Mouse (Mus musculus) neural tube, embryonic 12.5 days (tissue): ENCODE measurements at regions not wholly inside any gene's neighbourhood (a gene's known extent, or its start where the extent isn't known, plus 50 kb on each side); places are given as distances from the start of the nearest gene placed in this dataset.
"Not testable (repeated sequence)": the region's sequence is repeated elsewhere in the genome, so short reads cannot be mapped to it uniquely, and the experiment has no call there.

Experiments used
- ATAC-seq: fragments of 200-750 bp; cut with Nextera tagmentation; 2 replicates; pipeline ENCODE4 v1.8.0; 2017; ENCODE audit warnings: low read depth, mild to moderate bottlenecking, moderate TSS enrichment, moderate library complexity; ENCODE audit not compliant: low FRiP score
- H3K27ac ChIP-seq: fragments of 300-500 bp; sonication (generic); 2 replicates; pipeline ENCODE4 v1.5.1; 2016
- H3K27me3 ChIP-seq: fragments of 300-500 bp; sonication (generic); replicated peaks from 2 replicates; pipeline ENCODE4 v1.6.1; 2016; ENCODE audit warnings: mild to moderate bottlenecking
- H3K36me3 ChIP-seq: fragments of 300-500 bp; sonication (generic); 2 replicates; pipeline ENCODE4 v1.6.1; 2016; ENCODE audit warnings: mild to moderate bottlenecking
- H3K4me1 ChIP-seq: fragments of 300-500 bp; sonication (generic); 2 replicates; pipeline ENCODE4 v1.6.1; 2016
- H3K4me2 ChIP-seq: fragments of 300-500 bp; sonication (generic); replicated peaks from 2 replicates; pipeline ENCODE4 v1.6.1; 2016; ENCODE audit warnings: mild to moderate bottlenecking
- H3K4me3 ChIP-seq: fragments of 300-500 bp; sonication (generic); 2 replicates; pipeline ENCODE4 v1.5.1; 2016
- H3K9ac ChIP-seq: fragments of 300-500 bp; sonication (generic); 2 replicates; pipeline ENCODE4 v1.6.1; 2016; ENCODE audit warnings: mild to moderate bottlenecking
- H3K9me3 ChIP-seq: fragments of 300-500 bp; sonication (generic); 2 replicates; pipeline ENCODE4 v1.6.1; 2016; ENCODE audit warnings: mild to moderate bottlenecking
- WGBS: fragments of 180-500 bp; shearing (Covaris S2); methylation state at CpG from one replicate; pipeline ENCODE4 v1.1.7; 2016; 5-methylcytosine and 5-hydroxymethylcytosine counted together

GRCm38 (mm10) chr14:83861736-83862135 is 581.6 kb upstream of the Pcdh17 start:
- H3K4me1 ChIP-seq: no peaks in the 10 kb centered on the region
- no peak overlapping the region for H3K4me3 ChIP-seq
- no peaks in the 10 kb centered on the region for H3K9me3 ChIP-seq
- no peak overlapping the region for H3K27ac ChIP-seq
- no peak overlapping the region for H3K4me2 ChIP-seq
- no peaks in the 10 kb centered on the region for H3K36me3 ChIP-seq
- ATAC-seq: no peak
- no peaks in the 10 kb centered on the region for H3K27me3 ChIP-seq
- 84% methylated on average over 1 of the region's 1 CpGs for WGBS
- no peak overlapping the region for H3K9ac ChIP-seq

- H3K4me1 ChIP-seq: no peaks in the 10 kb centered on the region
- no peak overlapping the region for H3K4me2 ChIP-seq
- H3K36me3 ChIP-seq: no peaks in the 10 kb centered on the region
- H3K4me3 ChIP-seq: no peak overlapping the region
- no peaks in the 10 kb centered on the region for H3K9me3 ChIP-seq
- no peaks in the 10 kb centered on the region for H3K27me3 ChIP-seq
- H3K27ac ChIP-seq: no peak overlapping the region
- 87% methylated on average over 2 of the region's 2 CpGs for WGBS
- ATAC-seq: no peak
- H3K9ac ChIP-seq: no peak overlapping the region
Measured at GRCm38 (mm10) chr14:83862653-83863052, 580.7 kb upstream of the Pcdh17 start.

DNA sequence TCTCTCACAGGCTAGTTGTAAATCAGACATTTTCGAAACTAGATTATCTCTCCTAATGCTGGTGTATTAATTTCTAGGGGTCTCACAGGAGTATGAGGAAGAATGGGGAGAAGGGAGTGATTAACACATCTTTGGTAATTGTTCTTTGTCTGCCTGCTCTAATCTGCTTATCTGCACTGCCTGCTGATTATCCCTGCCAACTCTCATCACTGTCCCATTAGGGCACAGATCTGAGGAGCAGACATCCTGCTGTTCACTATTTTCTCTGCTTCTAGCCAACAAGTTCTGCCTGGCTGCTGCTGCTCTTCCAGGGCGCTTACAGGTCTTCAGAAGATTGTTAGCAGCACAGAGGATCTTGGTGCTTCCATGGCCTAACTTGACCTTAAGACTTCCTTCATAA is 557.0 kb upstream of the Pcdh17 start:
- 75% methylated on average over 2 of the region's 2 CpGs for WGBS
- Histone ChIP-seq H3K4me3 (no peak overlapping the region), H3K4me2 (no peak overlapping the region), H3K27me3 (no peaks in the 10 kb centered on the region), H3K9me3 (no peaks in the 10 kb centered on the region), H3K36me3 (no peaks in the 10 kb centered on the region), H3K27ac (no peak overlapping the region), H3K4me1 (no peaks in the 10 kb centered on the region), H3K9ac (no peak overlapping the region)
- ATAC-seq: no peak

GRCm38 (mm10) chr14:83900711-83901110 is 542.7 kb upstream of the Pcdh17 start:
- H3K4me2 ChIP-seq, H3K4me3 ChIP-seq, H3K9ac ChIP-seq, H3K27me3 ChIP-seq, H3K27ac ChIP-seq, H3K36me3 ChIP-seq, ATAC-seq, H3K9me3 ChIP-seq, H3K4me1 ChIP-seq: not testable (repeated sequence)
- 76% methylated on average over 1 of the region's 1 CpGs for WGBS

GRCm38 (mm10) chr14:83943101-83943500 is 500.3 kb upstream of the Pcdh17 start:
- WGBS: 81% methylated on average over 3 of the region's 3 CpGs
- Histone ChIP-seq H3K27me3 (no peaks in the 10 kb centered on the region), H3K36me3 (no peaks in the 10 kb centered on the region), H3K9me3 (no peaks in the 10 kb centered on the region), H3K9ac (no peak overlapping the region), H3K4me3 (no peak overlapping the region), H3K27ac (no peak overlapping the region), H3K4me1 (no peaks in the 10 kb centered on the region), H3K4me2 (no peak overlapping the region)
- ATAC-seq: no peak

GRCm38 (mm10) chr14:83944176-83944575 is 499.2 kb upstream of the Pcdh17 start:
- WGBS: 72% methylated on average over 3 of the region's 3 CpGs
- Histone ChIP-seq H3K27ac (no peak overlapping the region), H3K9me3 (no peaks in the 10 kb centered on the region), H3K4me1 (no peaks in the 10 kb centered on the region), H3K4me3 (no peak overlapping the region), H3K9ac (no peak overlapping the region), H3K4me2 (no peak overlapping the region), H3K27me3 (no peaks in the 10 kb centered on the region), H3K36me3 (no peaks in the 10 kb centered on the region)
- ATAC-seq: no peak

- H3K4me2 ChIP-seq: no peak overlapping the region
- ATAC-seq: no peak
- WGBS: 73% methylated on average over 2 of the region's 2 CpGs
Measured at GRCm38 (mm10) chr14:83949696-83950095, 493.7 kb upstream of the Pcdh17 start.

DNA sequence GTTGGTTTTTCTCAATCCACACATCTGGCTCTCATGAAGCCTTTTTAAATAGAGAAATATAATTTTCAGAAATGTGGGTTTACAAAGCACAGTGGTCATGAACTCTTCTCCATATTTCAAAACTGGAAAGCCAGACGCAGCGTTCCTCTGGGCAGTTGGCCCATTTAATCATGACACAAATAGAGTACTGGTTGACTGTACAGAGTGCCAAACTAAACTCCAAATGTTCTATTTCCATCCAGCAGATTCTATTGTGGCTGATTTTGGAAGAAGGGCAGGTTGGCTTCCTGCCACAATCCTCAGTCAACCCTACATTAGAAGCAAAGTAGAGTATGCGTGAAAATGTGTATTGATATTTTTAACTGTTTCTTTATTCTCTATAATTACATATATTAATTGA is 484.3 kb upstream of the Pcdh17 start:
- no peaks in the 10 kb centered on the region for H3K27me3 ChIP-seq
- no peak for ATAC-seq
- no peak overlapping the region for H3K9ac ChIP-seq
- H3K4me1 ChIP-seq: no peaks in the 10 kb centered on the region
- H3K36me3 ChIP-seq: no peaks in the 10 kb centered on the region
- no peak overlapping the region for H3K4me3 ChIP-seq
- no peaks in the 10 kb centered on the region for H3K9me3 ChIP-seq
- H3K27ac ChIP-seq: no peak overlapping the region
- no peak overlapping the region for H3K4me2 ChIP-seq
- WGBS: 89% methylated on average over 3 of the region's 3 CpGs

More at GRCm38 (mm10) chr14:83949696-83950095, 493.7 kb upstream of the Pcdh17 start:
- Histone ChIP-seq H3K27me3 (no peaks in the 10 kb centered on the region), H3K9me3 (no peaks in the 10 kb centered on the region), H3K4me1 (no peaks in the 10 kb centered on the region), H3K27ac (no peak overlapping the region), H3K36me3 (no peaks in the 10 kb centered on the region), H3K9ac (no peak overlapping the region), H3K4me3 (no peak overlapping the region)

DNA sequence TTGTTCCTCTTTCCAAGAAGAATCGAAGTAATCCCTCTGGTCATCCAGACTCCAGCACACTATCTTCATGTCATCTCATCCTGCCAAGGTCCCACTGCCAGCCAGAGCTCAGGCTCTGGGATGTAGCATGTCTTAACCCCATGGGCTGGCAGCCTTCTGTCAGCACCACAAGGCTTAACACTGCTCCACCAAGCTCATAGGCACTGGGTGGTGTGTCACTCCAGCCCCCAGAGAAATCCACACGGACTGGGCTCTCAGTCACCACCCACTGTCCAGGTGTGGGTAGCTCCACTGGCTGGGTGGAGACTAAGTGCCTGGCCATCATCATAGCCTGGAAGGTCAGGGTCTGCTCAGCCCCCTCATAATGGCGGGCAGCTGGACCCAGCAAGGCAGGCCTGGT is 459.8 kb upstream of the Pcdh17 start:
- Histone ChIP-seq H3K4me1 (no peaks in the 10 kb centered on the region), H3K9me3 (no peaks in the 10 kb centered on the region), H3K4me3 (no peak overlapping the region), H3K36me3 (no peaks in the 10 kb centered on the region), H3K27ac (no peak overlapping the region), H3K4me2 (no peak overlapping the region), H3K9ac (no peak overlapping the region), H3K27me3 (no peaks in the 10 kb centered on the region)
- 83% methylated on average over 3 of the region's 3 CpGs for WGBS
- 0 out of 2 replicates have a peak, but pooled peaks have one; percentile 41 for ATAC-seq
